Mouse (Mus musculus) ES-Bruce4 (cell line): Measurements from ENCODE around the gene Nell2.

ENCODE experiments used
- CTCF ChIP-seq: IDR thresholded peaks from one replicate; pipeline ENCODE4 v1.8.1; 2011; ENCODE audit warnings: low read depth, low read length
- EP300 ChIP-seq: IDR thresholded peaks from 2 replicates; pipeline ENCODE4 v1.6.1; 2011; ENCODE audit warnings: low read depth, low read length; ENCODE audit not compliant: insufficient read depth

DNA sequence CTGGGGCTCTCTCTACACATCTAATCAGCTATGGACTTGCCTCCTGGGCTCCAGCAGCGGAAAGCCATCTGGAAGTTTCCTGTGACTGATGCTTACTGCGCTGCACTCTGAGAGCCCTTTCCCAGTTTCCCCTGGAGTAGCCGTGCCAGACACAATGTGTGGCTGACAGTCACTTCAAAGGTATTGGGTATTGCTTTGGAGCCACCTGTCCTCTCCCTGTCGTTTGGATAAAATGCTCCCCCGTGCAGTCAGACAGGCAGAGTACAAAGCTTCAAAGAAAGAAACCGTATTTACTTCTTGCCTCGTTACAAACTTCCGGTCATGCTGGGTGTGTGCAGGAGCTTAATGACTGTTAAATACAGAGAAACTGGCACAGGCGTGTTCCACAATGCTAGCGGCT, 239.3 kb downstream of the Nell2 start:
- TF ChIP-seq CTCF (no peak), EP300 (no peak)
